7 mouse cellular contexts compared by ENCODE assay signal in genomic region chr17:69157809-69158185, GRCm38 (mm10).
DNase-seq lines count a peak whose midpoint lies in the region; ATAC-seq and TF ChIP-seq lines count a peak whose summit lies in the region.

No protein-coding gene starts in this region.

- peak overlapping the region; percentile 80 for H3K4me2 ChIP-seq in forebrain, postnatal 0 days (ENCODE audit: low read depth)
- peak overlapping the region; percentile 56 for H3K4me2 ChIP-seq in liver, embryonic 14.5 days (ENCODE audit: low read depth)

- no peak for DNase-seq in testis, postnatal 14 days (ENCODE audit: low spot score)
- DNase-seq in forebrain, postnatal 0 days = no peak
- DNase-seq in liver, embryonic 14.5 days (ENCODE audit: low read depth in 3 of 3, low spot score in 3 of 3) = no peak
- no peak for DNase-seq in right cerebral cortex, postnatal 10 days (ENCODE audit: low spot score in 2 of 2)
- no peak for DNase-seq in urinary bladder, postnatal 14 days (ENCODE audit: low spot score)

- H3K27ac ChIP-seq in testis, adult 2 months (ENCODE audit: control insufficient read depth, insufficient read depth, low read depth, low read length) = no peak overlapping the region
- H3K27ac ChIP-seq in forebrain, postnatal 0 days (ENCODE audit: low read depth, low read length) = no peak overlapping the region; the same call in 1 of the 2 replicates
- H3K27ac ChIP-seq in liver, embryonic 14.5 days = no peak overlapping the region

- no peaks in the 10 kb centered on the region for H3K27me3 ChIP-seq in testis, adult 2 months (ENCODE audit: control insufficient read depth, insufficient read depth, low read length)
- no peaks in the 10 kb centered on the region for H3K27me3 ChIP-seq in forebrain, postnatal 0 days (ENCODE audit: insufficient read depth, low read length)
- H3K27me3 ChIP-seq in liver, embryonic 14.5 days (ENCODE audit: control insufficient read depth, insufficient read depth, low read length) = peaks cover 15% of the 10 kb centered on the region

- no peaks in the 10 kb centered on the region for H3K36me3 ChIP-seq in testis, adult 2 months (ENCODE audit: control insufficient read depth, insufficient read depth, low read length)
- no peaks in the 10 kb centered on the region for H3K36me3 ChIP-seq in forebrain, postnatal 0 days (ENCODE audit: insufficient read depth)
- no peaks in the 10 kb centered on the region for H3K36me3 ChIP-seq in liver, embryonic 14.5 days (replicated peaks; ENCODE audit: control insufficient read depth, insufficient read depth, low read depth)

- H3K9me3 ChIP-seq in forebrain, postnatal 0 days (ENCODE audit: low read length) = no peaks in the 10 kb centered on the region
- H3K9me3 ChIP-seq in liver, embryonic 14.5 days (ENCODE audit: control insufficient read depth, low read length) = no peaks in the 10 kb centered on the region

- ATAC-seq in forebrain, postnatal 0 days = no peak
- no peak for ATAC-seq in liver, embryonic 14.5 days (ENCODE audit: insufficient read depth)
- ATAC-seq in inflammation-experienced regulatory T-cells, adult 6 months = no peak

- H3K4me3 ChIP-seq in testis, adult 2 months (ENCODE audit: control insufficient read depth, low read depth, low read length) = peak overlapping the region; percentile 5; the same call in 1 of the 2 replicates
- peak overlapping the region; percentile 57 for H3K4me3 ChIP-seq in forebrain, postnatal 0 days (ENCODE audit: low read depth, low read length)
- H3K4me3 ChIP-seq in liver, embryonic 14.5 days (ENCODE audit: insufficient read depth in 1 of 2, low read depth in 2 of 2, low read length in 2 of 2) = peak overlapping the region in 1 of 2 experiments; percentile 50; a peak in 1 of 4 replicates

- no peaks in the 10 kb centered on the region for H3K4me1 ChIP-seq in testis, adult 2 months (ENCODE audit: control insufficient read depth, insufficient read depth, low read length)
- no peaks in the 10 kb centered on the region for H3K4me1 ChIP-seq in forebrain, postnatal 0 days (ENCODE audit: insufficient read depth)
- H3K4me1 ChIP-seq in liver, embryonic 14.5 days (replicated peaks; ENCODE audit: control insufficient read depth in 2 of 2, insufficient read depth in 2 of 2, low read length in 1 of 2) = no peaks in the 10 kb centered on the region

- H3K9ac ChIP-seq in forebrain, postnatal 0 days = no peak overlapping the region
- H3K9ac ChIP-seq in liver, embryonic 14.5 days (replicated peaks) = no peak overlapping the region

- no peak for TF ChIP-seq CTCF in testis, adult 2 months (IDR thresholded peaks at IDR 0.05; ENCODE audit: control insufficient read depth, insufficient read depth, insufficient replicate concordance, low read depth, low read length)
- TF ChIP-seq CTCF in forebrain, postnatal 0 days (IDR thresholded peaks at IDR 0.05; ENCODE audit: low read depth) = no peak
- TF ChIP-seq CTCF in liver, embryonic 14.5 days (IDR thresholded peaks at IDR 0.05; ENCODE audit: low read depth) = no peak

- TF ChIP-seq EP300 in liver, embryonic 14.5 days (IDR thresholded peaks at IDR 0.05; ENCODE audit: low read depth) = no peak

- TF ChIP-seq POLR2A in testis, adult 2 months (IDR thresholded peaks at IDR 0.05; ENCODE audit: control insufficient read depth, low read depth, low read length) = no peak

- WGBS in forebrain, postnatal 0 days = 6% methylated on average over 11 of the region's 11 CpGs
- 13% methylated on average over 11 of the region's 11 CpGs for WGBS in liver, embryonic 14.5 days (ENCODE audit: insufficient replicate concordance)
